Mouse (Mus musculus) heart, postnatal 36 days (tissue): ENCODE measurements around the gene Ccdc90b. TPM values are rescaled to one million over a fixed set of nuclear protein-coding genes. Genes with fewer than 3 reads are reported as not detected.

Experiments used
- total RNA-seq, 2 experiments: library from RNA; stranded (reverse); gene quantifications; 2 replicates each; pipeline ENCODE4 v1.2.3; 2021

The Ccdc90b gene
- total RNA-seq, 2 experiments from 2014 or later, result 38.4 to 39.2 TPM

Other genes with a start within 250 kb of the Ccdc90b start
- 1 to 10 TPM in 1 of 2 experiments, under 1 TPM in 1; 0.89 to 1.2 TPM for gene Ankrd42, start 76.0 kb downstream of the Ccdc90b start, total RNA-seq
- 10 to 100 TPM; 21.2 to 28.8 TPM for gene Pcf11, start 108.8 kb downstream of the Ccdc90b start, total RNA-seq
- gene Rab30, start 180.5 kb downstream of the Ccdc90b start, total RNA-seq, result 10 to 100 TPM in 1 of 2 experiments, 1 to 10 TPM in 1; 8.8 to 24.1 TPM